Mouse (Mus musculus) limb, embryonic 10.5 days (tissue): ENCODE measurements around the gene Ifi213. TPM values are rescaled to one million over a fixed set of nuclear protein-coding genes. Genes with fewer than 3 reads are reported as not detected.
"Not testable (repeated sequence)": the region's sequence is repeated elsewhere in the genome, so short reads cannot be mapped to it uniquely, and the experiment has no call there.

Source experiments
- DNase-seq: peaks from one replicate; pipeline ENCODE4 v3.0.0-alpha.2; 2017; ENCODE audit warnings: low spot score
- H3K27ac ChIP-seq: fragments of 300-500 bp; sonication (generic); 2 replicates; pipeline ENCODE4 v1.5.1; 2016; ENCODE audit warnings: mild to moderate bottlenecking
- H3K27me3 ChIP-seq: fragments of 300-500 bp; sonication (generic); 2 replicates; pipeline ENCODE4 v1.6.1; 2016; ENCODE audit warnings: low read depth, mild to moderate bottlenecking; ENCODE audit not compliant: poor library complexity, severe bottlenecking
- H3K36me3 ChIP-seq: fragments of 300-500 bp; sonication (generic); 2 replicates; pipeline ENCODE4 v1.6.1; 2016; ENCODE audit warnings: mild to moderate bottlenecking, moderate library complexity
- H3K4me1 ChIP-seq: fragments of 300-500 bp; sonication (generic); 2 replicates; pipeline ENCODE4 v1.6.1; 2016
- H3K4me3 ChIP-seq: fragments of 300-500 bp; sonication (generic); 2 replicates; pipeline ENCODE4 v1.5.1; 2016; ENCODE audit warnings: mild to moderate bottlenecking, moderate library complexity
- H3K9me3 ChIP-seq: fragments of 300-500 bp; sonication (generic); replicated peaks from 2 replicates; pipeline ENCODE4 v1.6.1; 2016; ENCODE audit warnings: mild to moderate bottlenecking
- WGBS: fragments of 180-500 bp; shearing (Covaris S2); methylation state at CpG from one replicate; pipeline ENCODE4 v1.1.7; 2016; 5-methylcytosine and 5-hydroxymethylcytosine counted together
- polyA plus RNA-seq: library from polyadenylated mRNA; unstranded; fragments of >200 nt; fragmentation: Nextera tagmentation; extraction: Ambion mirVana; gene quantifications from 2 replicates; pipeline ENCODE4 v1.2.1, GENCODE M21; 2016

The Ifi213 gene
- polyA plus RNA-seq, result not detected in 2 replicates

DNA sequence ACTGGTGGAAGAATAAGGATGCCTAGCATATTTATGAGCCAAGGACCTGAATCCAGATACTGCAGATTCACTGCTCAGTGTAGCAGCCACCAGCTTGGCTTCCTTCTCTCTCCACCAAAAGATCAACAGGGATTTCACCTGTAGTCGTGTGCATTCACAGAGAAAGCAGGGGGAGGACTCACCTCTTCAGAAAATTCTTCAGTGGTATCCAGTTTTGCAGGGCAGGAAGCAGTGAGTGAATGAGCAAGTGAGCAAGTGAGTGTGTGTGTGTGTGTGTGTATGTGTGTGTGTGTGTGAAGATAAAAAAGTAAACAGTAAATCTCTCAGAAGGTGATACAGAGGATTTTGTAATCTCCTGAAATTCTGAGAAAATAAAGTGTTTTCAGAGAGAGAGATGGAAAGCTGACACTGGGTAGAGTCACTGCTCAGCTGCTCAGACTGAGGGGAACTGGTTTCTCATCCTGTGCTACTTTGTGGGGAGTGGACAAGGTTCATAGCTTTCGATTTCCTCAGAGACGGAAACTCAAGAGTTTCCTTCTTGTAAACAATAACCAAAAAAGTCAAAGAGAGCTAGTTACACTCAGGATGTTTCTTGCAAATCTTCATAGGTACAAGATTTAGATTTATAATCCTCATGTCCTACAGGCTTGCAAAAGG lies at the start of gene Ifi213:
Gene Ifi213, minus strand, starts transcription at position 437 of the 657 bp plus-strand sequence.
- H3K36me3 ChIP-seq, H3K27me3 ChIP-seq, H3K4me1 ChIP-seq, H3K4me3 ChIP-seq, H3K9me3 ChIP-seq, DNase-seq, H3K27ac ChIP-seq: not testable (repeated sequence)
- 84% methylated on average over 3 of the region's 3 CpGs for WGBS

DNA sequence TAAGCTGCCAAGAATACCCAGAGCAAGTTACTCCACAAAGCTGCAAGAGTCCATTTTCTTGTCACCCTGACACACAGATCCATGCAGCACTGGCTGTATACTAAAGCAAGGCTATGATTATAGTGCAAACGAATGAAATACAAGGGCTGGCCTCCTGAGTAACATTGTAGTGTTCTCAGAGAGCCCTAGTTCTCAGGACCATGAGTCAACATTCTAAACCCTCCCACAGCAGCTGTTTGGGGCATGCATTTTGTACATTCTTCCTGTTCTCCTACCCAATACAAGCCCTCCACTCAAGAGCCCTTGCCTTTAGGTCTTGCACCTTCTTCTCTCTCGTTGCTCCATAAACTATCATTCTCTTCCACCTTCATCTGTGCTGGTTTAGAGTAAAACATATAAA lies 46.3 kb upstream of the Ifi213 start:
- no peak overlapping the region for H3K27ac ChIP-seq
- no peaks in the 10 kb centered on the region for H3K36me3 ChIP-seq
- DNase-seq, result no peak
- 82% methylated on average over 2 of the region's 2 CpGs for WGBS
- H3K9me3 ChIP-seq, result no peaks in the 10 kb centered on the region
- H3K4me1 ChIP-seq, result no peaks in the 10 kb centered on the region
- H3K4me3 ChIP-seq, result no peak overlapping the region
- no peaks in the 10 kb centered on the region for H3K27me3 ChIP-seq

DNA sequence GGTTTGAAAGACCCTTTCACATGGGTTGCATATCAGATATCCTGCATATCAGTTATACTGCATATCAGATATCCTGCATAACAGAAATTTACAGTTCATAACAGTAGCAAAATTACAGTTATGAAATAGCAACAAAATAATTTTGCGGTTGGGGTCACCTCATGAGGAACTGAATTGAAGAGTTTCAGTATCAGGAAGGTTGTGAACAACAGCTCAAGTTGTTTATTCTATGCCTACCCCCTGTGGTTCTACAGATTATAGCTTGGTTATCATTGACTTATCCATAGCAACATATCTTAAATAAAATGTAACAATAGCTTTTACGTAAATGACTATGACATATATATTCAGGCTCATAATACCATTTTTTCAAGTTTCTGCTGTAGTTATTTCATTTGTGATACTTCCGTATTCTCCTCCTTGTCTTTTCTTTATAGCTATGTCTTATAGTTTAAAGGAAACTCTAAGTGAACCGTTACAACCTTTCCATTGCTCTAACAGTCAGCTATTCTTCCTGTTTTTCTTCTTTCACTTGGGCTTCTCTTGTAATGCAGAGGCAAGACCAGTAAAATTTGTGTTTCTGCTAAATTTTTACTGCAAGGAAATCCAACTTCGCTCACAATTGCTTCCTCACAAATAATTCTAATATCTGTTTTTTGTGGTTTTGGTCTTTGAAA lies 35.0 kb upstream of the Ifi213 start:
- no peaks in the 10 kb centered on the region for H3K36me3 ChIP-seq
- no peaks in the 10 kb centered on the region for H3K27me3 ChIP-seq
- H3K4me3 ChIP-seq, result no peak overlapping the region
- WGBS, result 93% methylated on average over 5 of the region's 5 CpGs
- H3K27ac ChIP-seq, result no peak overlapping the region
- H3K4me1 ChIP-seq, result no peaks in the 10 kb centered on the region
- H3K9me3 ChIP-seq, result no peaks in the 10 kb centered on the region
- no peak for DNase-seq

DNA sequence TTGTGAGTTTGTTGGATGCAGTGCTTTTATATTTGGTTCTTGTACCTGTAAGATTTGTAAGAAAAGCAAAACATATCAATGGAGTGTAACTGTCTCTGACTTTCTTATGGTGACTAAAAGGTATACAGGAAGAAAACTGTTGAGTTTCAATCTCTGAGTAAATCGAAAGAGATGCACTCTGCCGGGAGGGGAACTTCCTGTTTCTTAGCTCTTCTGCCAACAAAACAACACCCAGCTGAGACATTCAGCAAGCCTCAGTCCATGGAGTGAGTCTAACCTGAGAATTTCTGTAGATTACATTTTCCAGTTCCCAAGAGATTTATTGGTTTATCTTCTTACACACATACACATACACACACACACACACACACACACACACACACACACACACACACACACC lies 31.5 kb upstream of the Ifi213 start, which contains the start of gene Ifi209:
Gene Ifi209, plus strand, starts transcription at position 296 of the 400 bp plus-strand sequence.
- H3K4me3 ChIP-seq, DNase-seq, H3K27ac ChIP-seq, H3K27me3 ChIP-seq, H3K36me3 ChIP-seq, H3K9me3 ChIP-seq, H3K4me1 ChIP-seq: not testable (repeated sequence)
- 92% methylated on average over 2 of the region's 2 CpGs for WGBS

DNA sequence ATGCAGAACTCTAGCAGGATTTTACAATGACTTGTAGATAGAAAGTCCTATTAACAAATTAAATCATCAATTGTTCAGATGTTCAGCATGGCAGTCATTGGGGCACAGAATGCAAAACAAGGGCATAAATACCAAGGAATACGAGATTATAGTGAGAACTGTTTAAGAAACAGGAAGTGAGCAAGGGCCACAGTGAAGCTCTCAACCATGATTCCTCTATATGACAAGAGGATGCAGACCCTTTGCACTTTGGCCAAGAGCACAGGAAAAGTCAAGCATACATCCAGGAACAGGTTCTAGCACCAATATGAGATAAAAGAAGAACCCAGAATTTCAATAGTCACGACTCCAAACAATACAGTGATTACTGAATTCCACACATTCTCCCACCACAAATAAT lies 27.6 kb upstream of the Ifi213 start:
- H3K4me1 ChIP-seq, result no peaks in the 10 kb centered on the region
- H3K27ac ChIP-seq, result no peak overlapping the region
- no peaks in the 10 kb centered on the region for H3K36me3 ChIP-seq
- 74% methylated on average over 2 of the region's 2 CpGs for whole genome bisulfite sequencing
- no peaks in the 10 kb centered on the region for H3K27me3 ChIP-seq
- H3K9me3 ChIP-seq, result no peaks in the 10 kb centered on the region
- H3K4me3 ChIP-seq, result no peak overlapping the region
- no peak for DNase-seq

DNA sequence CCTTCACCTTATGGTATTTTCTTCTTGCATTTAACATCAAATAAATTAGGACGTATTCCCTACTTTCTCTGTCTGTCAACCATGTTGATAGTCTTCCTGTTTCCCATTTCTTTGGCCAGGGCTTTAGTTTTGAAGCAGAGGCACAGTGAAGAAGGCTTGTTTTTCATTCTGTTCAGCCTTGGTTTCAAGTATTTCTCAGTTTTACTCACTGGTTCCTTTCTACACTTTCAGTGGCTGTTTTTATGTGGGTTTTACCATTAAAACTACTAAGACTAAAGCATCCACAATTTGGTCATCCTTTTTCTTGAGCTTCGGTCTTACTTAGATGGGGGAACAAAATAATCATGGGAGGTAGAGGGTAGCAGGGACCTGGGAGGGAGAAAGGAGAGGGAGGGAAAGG lies 25.0 kb upstream of the Ifi213 start:
- no peaks in the 10 kb centered on the region for H3K27me3 ChIP-seq
- no peak for DNase-seq
- H3K4me3 ChIP-seq, result no peak overlapping the region
- no peak overlapping the region for H3K27ac ChIP-seq
- H3K4me1 ChIP-seq, result no peaks in the 10 kb centered on the region
- H3K36me3 ChIP-seq, result no peaks in the 10 kb centered on the region
- 90% methylated on average over 2 of the region's 2 CpGs for WGBS
- H3K9me3 ChIP-seq, result no peaks in the 10 kb centered on the region

DNA sequence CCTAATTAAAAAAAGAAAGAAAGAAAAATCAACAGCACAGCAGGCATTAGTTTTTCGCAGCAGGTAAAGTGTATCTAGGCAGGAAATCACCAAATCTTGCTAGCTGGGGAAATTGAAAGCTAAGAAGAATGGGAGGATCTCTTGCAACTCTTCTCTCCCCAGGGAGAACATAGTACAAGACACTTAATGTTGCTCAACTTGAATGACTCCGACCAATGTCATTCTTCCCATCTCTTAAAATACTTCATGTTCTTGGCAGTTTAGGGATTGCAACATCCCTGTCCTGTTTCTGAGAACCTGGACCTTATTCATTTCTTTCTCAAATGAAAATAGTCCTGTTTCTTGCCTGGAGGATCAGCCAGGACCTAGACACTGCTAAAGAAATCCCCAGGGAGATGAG lies 23.1 kb upstream of the Ifi213 start:
- H3K4me3 ChIP-seq, H3K27me3 ChIP-seq, H3K9me3 ChIP-seq, H3K4me1 ChIP-seq, H3K36me3 ChIP-seq, H3K27ac ChIP-seq, DNase-seq: not testable (repeated sequence)
- WGBS, result 92% methylated on average over 2 of the region's 2 CpGs

DNA sequence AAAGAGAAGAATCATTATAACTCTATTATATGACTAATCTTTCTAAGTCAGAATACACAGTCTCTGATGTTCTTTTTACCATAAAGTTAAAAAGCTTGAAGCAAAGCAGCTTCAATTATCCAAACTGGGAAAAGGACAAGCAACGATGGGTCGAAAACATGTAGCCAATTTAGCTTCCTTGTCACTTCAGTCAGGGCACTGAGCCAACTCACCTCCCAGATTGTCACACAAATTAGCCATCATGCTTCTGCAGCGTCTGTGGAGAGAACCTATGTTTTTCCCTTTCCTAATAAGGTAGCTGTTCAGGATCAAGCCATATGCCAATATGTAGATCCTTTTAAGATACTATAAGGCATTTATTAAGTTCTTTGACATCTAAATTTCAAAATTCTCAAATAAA lies 11.2 kb upstream of the Ifi213 start:
- not testable (repeated sequence) for H3K9me3 ChIP-seq, H3K36me3 ChIP-seq, H3K27me3 ChIP-seq, DNase-seq, H3K27ac ChIP-seq, H3K4me3 ChIP-seq, H3K4me1 ChIP-seq
- 87% methylated on average over 3 of the region's 3 CpGs for WGBS

DNA sequence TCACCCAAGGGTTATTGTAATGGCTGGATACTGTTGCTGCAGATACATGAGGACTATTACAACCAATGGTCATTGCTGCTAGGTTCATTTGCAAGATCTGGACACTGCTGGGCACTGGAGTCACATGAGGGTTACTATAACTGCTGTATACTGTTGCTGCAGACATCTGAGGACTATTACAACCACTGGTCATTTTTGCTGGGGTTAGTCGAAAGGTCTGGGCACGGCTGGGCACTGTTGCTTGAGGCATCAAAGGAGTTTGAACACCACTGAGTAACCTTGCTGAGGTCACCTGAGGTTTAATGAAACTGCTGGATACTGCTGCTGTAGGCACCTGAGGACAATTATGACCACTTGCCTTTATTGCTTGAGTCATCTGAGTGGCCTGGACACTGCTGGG lies 9.4 kb downstream of the Ifi213 start:
- H3K27ac ChIP-seq, H3K9me3 ChIP-seq, H3K36me3 ChIP-seq, H3K4me3 ChIP-seq, DNase-seq, H3K4me1 ChIP-seq, H3K27me3 ChIP-seq: not testable (repeated sequence)
- 90% methylated on average over 2 of the region's 2 CpGs for WGBS

DNA sequence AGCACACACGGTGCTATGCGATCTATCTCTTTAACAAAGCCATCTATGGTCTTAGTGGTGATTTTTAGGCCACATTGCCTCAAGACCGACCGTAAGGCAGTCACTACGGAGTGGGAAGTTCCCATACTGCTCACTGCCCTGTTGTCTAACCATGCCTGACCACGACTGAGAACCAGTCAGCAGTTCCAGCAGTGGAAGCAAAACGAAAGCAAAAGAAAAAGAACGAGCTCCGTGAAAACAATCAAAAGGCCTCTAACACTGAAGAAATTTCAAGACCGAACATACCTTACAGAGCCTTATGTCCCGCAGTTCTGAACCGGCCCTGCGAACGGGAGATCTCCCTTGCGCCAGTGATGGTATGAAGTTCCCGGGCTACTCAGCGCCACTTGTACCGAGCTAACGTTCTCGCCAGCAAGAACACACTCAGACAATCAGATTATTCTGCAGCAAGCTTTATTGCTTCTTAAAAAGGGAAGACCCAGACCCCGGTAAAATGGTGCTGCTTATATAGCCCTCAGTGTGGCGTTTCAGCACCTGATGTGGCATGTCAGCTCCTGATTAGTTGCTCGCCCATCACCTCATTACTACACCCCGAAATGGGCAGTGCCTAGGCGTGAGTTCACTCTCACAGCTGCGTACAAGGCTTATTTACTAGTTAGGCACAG lies 19.0 kb downstream of the Ifi213 start:
- WGBS, result 94% methylated on average over 26 of the region's 26 CpGs

DNA sequence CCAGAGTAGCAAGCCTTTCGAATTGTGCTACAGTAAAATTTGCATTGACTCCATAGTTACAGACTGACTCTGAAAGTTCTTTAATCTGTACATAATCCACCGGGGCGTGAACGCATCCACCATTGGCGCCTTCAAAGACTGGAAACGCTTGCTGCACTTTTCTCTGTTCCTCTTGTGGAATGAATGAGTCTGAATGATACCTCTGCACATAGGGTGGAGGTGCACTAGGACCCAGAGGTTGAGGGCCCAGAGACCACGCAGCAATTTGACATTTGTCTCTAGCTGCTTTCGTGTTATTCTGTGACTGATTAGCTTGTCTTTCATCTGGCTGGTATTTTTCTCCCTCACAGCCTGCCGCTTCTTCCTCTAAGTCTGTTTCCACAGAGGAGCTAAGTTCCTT lies 20.0 kb downstream of the Ifi213 start:
- H3K27ac ChIP-seq, result no peak overlapping the region
- no peak overlapping the region for H3K4me3 ChIP-seq
- WGBS, result 95% methylated on average over 9 of the region's 9 CpGs
- 0 out of 2 replicates have a peak, but pooled peaks cover 4% of the 10 kb centered on the region for H3K9me3 ChIP-seq
- no peaks in the 10 kb centered on the region for H3K27me3 ChIP-seq
- no peaks in the 10 kb centered on the region for H3K4me1 ChIP-seq
- no peak for DNase-seq
- H3K36me3 ChIP-seq, result no peaks in the 10 kb centered on the region

More for the DNA sequence above, 19.0 kb downstream of the Ifi213 start:
- H3K4me3 ChIP-seq, result no peak overlapping the region
- H3K9me3 ChIP-seq, result 0 out of 2 replicates have a peak, but pooled peaks cover 4% of the 10 kb centered on the region
- DNase-seq, result no peak
- no peak overlapping the region for H3K27ac ChIP-seq
- no peaks in the 10 kb centered on the region for H3K4me1 ChIP-seq
- no peaks in the 10 kb centered on the region for H3K36me3 ChIP-seq
- no peaks in the 10 kb centered on the region for H3K27me3 ChIP-seq

DNA sequence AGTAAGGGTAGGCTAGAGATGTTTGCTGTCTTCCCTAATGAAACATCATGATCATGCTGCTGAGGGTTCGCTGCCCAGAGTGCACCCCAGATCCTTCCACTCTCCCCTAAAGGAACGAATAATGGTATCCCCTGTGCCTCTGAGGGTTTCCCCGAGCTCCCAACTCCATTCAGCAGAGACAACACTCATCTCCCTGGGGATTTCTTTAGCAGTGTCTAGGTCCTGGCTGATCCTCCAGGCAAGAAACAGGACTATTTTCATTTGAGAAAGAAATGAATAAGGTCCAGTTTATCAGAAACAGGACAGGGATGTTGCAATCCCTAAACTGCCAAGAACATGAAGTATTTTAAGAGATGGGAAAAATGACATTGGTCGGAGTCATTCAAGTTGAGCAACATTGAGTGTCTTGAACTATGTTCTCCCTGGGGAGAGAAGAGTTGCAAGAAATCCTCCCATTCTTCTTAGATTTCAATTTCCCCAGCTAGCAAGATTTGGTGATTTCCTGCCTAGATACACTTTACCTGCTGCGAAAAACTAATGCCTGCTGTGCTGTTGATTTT lies 48.5 kb downstream of the Ifi213 start:
- not testable (repeated sequence) for H3K4me3 ChIP-seq, DNase-seq, H3K9me3 ChIP-seq, H3K36me3 ChIP-seq, H3K4me1 ChIP-seq, H3K27me3 ChIP-seq, H3K27ac ChIP-seq
- WGBS, result 86% methylated on average over 5 of the region's 5 CpGs

DNA sequence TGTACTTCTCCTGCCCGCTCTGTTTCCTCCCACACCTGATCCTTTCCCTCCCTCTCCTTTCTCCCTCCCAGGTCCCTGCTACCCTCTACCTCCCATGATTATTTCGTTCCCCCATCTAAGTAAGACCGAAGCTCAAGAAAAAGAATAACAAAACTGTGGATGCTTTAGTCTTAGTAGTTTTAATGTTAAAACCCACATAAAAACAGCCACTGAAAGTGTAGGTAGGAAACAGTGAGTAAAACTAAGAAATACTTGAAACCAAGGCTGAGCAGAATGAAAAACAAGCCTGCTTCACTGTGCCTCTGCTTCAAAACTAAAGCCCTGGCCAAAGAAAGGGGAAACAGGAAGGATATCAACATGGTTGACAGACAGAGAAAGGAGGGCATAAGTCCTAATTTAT lies 50.3 kb downstream of the Ifi213 start:
- H3K4me1 ChIP-seq, DNase-seq, H3K4me3 ChIP-seq, H3K36me3 ChIP-seq, H3K27me3 ChIP-seq, H3K9me3 ChIP-seq, H3K27ac ChIP-seq: not testable (repeated sequence)
- 95% methylated on average over 3 of the region's 3 CpGs for WGBS
